Mouse (Mus musculus) adrenal gland, adult (tissue): Measurements from ENCODE around the gene Nup107.

ENCODE experiments used
- DNase-seq, 2 experiments: peaks; one replicate each; pipeline ENCODE4 v3.0.0; 2022 to 2023; ENCODE audit warnings: low spot score in 1 of 2; ENCODE audit not compliant: inconsistent age in 2 of 2

The Nup107 gene

GRCm38 (mm10) chr10:117779581-117780305 is 12.8 kb downstream of the Nup107 start:
- DNase-seq = no peak

GRCm38 (mm10) chr10:117778951-117779350 is 13.6 kb downstream of the Nup107 start:
- DNase-seq = no peak

- DNase-seq = no peak
Measured at GRCm38 (mm10) chr10:117778328-117778910, 14.1 kb downstream of the Nup107 start.

- DNase-seq = no peak
Measured at GRCm38 (mm10) chr10:117777501-117778327, 14.8 kb downstream of the Nup107 start.

- no peak for DNase-seq
Measured at GRCm38 (mm10) chr10:117777103-117777470, 15.4 kb downstream of the Nup107 start.

GRCm38 (mm10) chr10:117776281-117777102 is 16.0 kb downstream of the Nup107 start:
- no peak for DNase-seq

- DNase-seq = no peak
Measured at GRCm38 (mm10) chr10:117775401-117776144, 16.9 kb downstream of the Nup107 start.

GRCm38 (mm10) chr10:117774817-117775120 is 17.7 kb downstream of the Nup107 start:
- DNase-seq = no peak

GRCm38 (mm10) chr10:117774011-117774816 is 18.3 kb downstream of the Nup107 start:
- DNase-seq = no peak

GRCm38 (mm10) chr10:117773106-117773720 is 19.3 kb downstream of the Nup107 start:
- no peak for DNase-seq

- no peak for DNase-seq
Measured at GRCm38 (mm10) chr10:117772364-117773105, 20.0 kb downstream of the Nup107 start.

GRCm38 (mm10) chr10:117771131-117771510 is 21.4 kb downstream of the Nup107 start:
- no peak for DNase-seq

- no peak for DNase-seq
Measured at GRCm38 (mm10) chr10:117770286-117771130, 22.0 kb downstream of the Nup107 start.

- no peak for DNase-seq
Measured at GRCm38 (mm10) chr10:117769541-117770285, 22.8 kb downstream of the Nup107 start.

- no peak for DNase-seq
Measured at GRCm38 (mm10) chr10:117768141-117768440, 24.4 kb downstream of the Nup107 start.

- no peak for DNase-seq
Measured at GRCm38 (mm10) chr10:117767286-117768140, 25.0 kb downstream of the Nup107 start.

GRCm38 (mm10) chr10:117766896-117767160 is 25.7 kb downstream of the Nup107 start:
- no peak for DNase-seq
